Mouse (Mus musculus) liver, adult (tissue): ENCODE measurements around the gene Nrxn2.

Experiments used
- GATA4 ChIP-seq: IDR thresholded peaks from 2 replicates; pipeline ENCODE4 v1.6.1; 2014; ENCODE audit warnings: mild to moderate bottlenecking, low read length; ENCODE audit not compliant: insufficient replicate concordance

Nrxn2 gene

GRCm38 (mm10) chr19:6498350-6499131 lies 80.0 kb downstream of the Nrxn2 start:
- TF ChIP-seq GATA4: no peak

GRCm38 (mm10) chr19:6499860-6500635 lies 81.5 kb downstream of the Nrxn2 start:
- no peak for TF ChIP-seq GATA4

GRCm38 (mm10) chr19:6500636-6501025 lies 82.1 kb downstream of the Nrxn2 start:
- TF ChIP-seq GATA4: no peak

GRCm38 (mm10) chr19:6502035-6502541 lies 83.6 kb downstream of the Nrxn2 start:
- no peak for TF ChIP-seq GATA4

- TF ChIP-seq GATA4: no peak
Observed at GRCm38 (mm10) chr19:6502543-6503319, 84.2 kb downstream of the Nrxn2 start.

- TF ChIP-seq GATA4: no peak
Observed at GRCm38 (mm10) chr19:6503926-6504655, 85.6 kb downstream of the Nrxn2 start.

- no peak for TF ChIP-seq GATA4
Observed at GRCm38 (mm10) chr19:6504656-6505045, 86.1 kb downstream of the Nrxn2 start.

GRCm38 (mm10) chr19:6507393-6507792 lies 88.9 kb downstream of the Nrxn2 start:
- no peak for TF ChIP-seq GATA4

GRCm38 (mm10) chr19:6509881-6510280 lies 91.3 kb downstream of the Nrxn2 start:
- TF ChIP-seq GATA4: no peak

GRCm38 (mm10) chr19:6510546-6510945 lies 92.0 kb downstream of the Nrxn2 start:
- no peak for TF ChIP-seq GATA4

- no peak for TF ChIP-seq GATA4
Observed at GRCm38 (mm10) chr19:6513389-6514139, 95.0 kb downstream of the Nrxn2 start.

- no peak for TF ChIP-seq GATA4
Observed at GRCm38 (mm10) chr19:6514940-6515339, 96.4 kb downstream of the Nrxn2 start.

- no peak for TF ChIP-seq GATA4
Observed at GRCm38 (mm10) chr19:6515448-6515847, 96.9 kb downstream of the Nrxn2 start.

GRCm38 (mm10) chr19:6516153-6516552 lies 97.6 kb downstream of the Nrxn2 start:
- TF ChIP-seq GATA4: no peak
